ENCODE assay signal across 18 mouse cellular contexts in genomic region chr16:41941591-41942315, GRCm38 (mm10).
A peak's percentile ranks its signal among the peaks of the same experiment; 100 is the strongest.
DNase-seq lines count a peak whose midpoint lies in the region; ATAC-seq and TF ChIP-seq lines count a peak whose summit lies in the region.
"Had no signal": no experiment of that assay in that cellular context is flagged by ENCODE, and none has a peak within 500 bp of the region (broad histone marks: within the 10 kb centered on the region; RNA-seq: fewer than 3 reads in every experiment).

No protein-coding gene starts in this region.

- no peak overlapping the region for H3K9ac ChIP-seq in heart, embryonic 11.5 days (ENCODE audit: low read depth, low read length)
- H3K9ac ChIP-seq: embryonic facial prominence, embryonic 13.5 days; forebrain, embryonic 12.5 days; forebrain, postnatal 0 days; heart, embryonic 12.5 days; hindbrain, embryonic 14.5 days had no signal

- no peaks in the 10 kb centered on the region for H3K36me3 ChIP-seq in heart, embryonic 11.5 days (ENCODE audit: control insufficient read depth, insufficient read depth, low read length)
- H3K36me3 ChIP-seq: embryonic facial prominence, embryonic 13.5 days; forebrain, embryonic 12.5 days; heart, embryonic 12.5 days; hindbrain, embryonic 10.5 days had no signal

- no peak overlapping the region for H3K4me2 ChIP-seq in heart, embryonic 11.5 days
- H3K4me2 ChIP-seq: embryonic facial prominence, embryonic 13.5 days; forebrain, embryonic 12.5 days; heart, embryonic 12.5 days; hindbrain, embryonic 14.5 days had no signal

- no peak for DNase-seq in layer of hippocampus, adult 2 months (ENCODE audit: low spot score in 2 of 2)
- DNase-seq in layer of hippocampus, adult 11-12 months (ENCODE audit: low spot score): no peak
- peak; percentile 75 to 86 for DNase-seq in cerebellum, adult 18-20 months
- DNase-seq in cerebellum, adult 9-11 months: peak; percentile 90
- peak; percentile 51 to 73 for DNase-seq in cerebellum, postnatal 36 days
- DNase-seq in gastrocnemius, adult 8-10 months (ENCODE audit: low spot score in 2 of 2): no peak
- DNase-seq in spleen, postnatal 36 days (ENCODE audit: low spot score in 2 of 2): no peak
- DNase-seq: adrenal gland, postnatal 10 days; forebrain, postnatal 0 days; gastrocnemius, adult 2 months; kidney, adult 2 months had no signal

- peak overlapping the region; percentile 25; the same call in 1 of the 2 replicates for H3K27ac ChIP-seq in layer of hippocampus, adult 2 months
- no peak overlapping the region for H3K27ac ChIP-seq in heart, embryonic 11.5 days (ENCODE audit: low read depth, low read length)
- H3K27ac ChIP-seq: embryonic facial prominence, embryonic 13.5 days; forebrain, embryonic 12.5 days; gastrocnemius, adult 2 months; hindbrain, embryonic 10.5 days; hindbrain, embryonic 14.5 days had no signal

- H3K9me3 ChIP-seq in heart, embryonic 11.5 days (replicated peaks; ENCODE audit: control insufficient read depth, low read length): no peaks in the 10 kb centered on the region
- H3K9me3 ChIP-seq: embryonic facial prominence, embryonic 13.5 days; forebrain, embryonic 12.5 days; heart, embryonic 12.5 days; hindbrain, embryonic 10.5 days had no signal

- 78% methylated on average over 7 of the region's 7 CpGs for WGBS in heart, embryonic 11.5 days (ENCODE audit: insufficient replicate concordance)

- no peaks in the 10 kb centered on the region for H3K27me3 ChIP-seq in heart, embryonic 11.5 days (ENCODE audit: control insufficient read depth, insufficient read depth, low read length)
- H3K27me3 ChIP-seq: embryonic facial prominence, embryonic 13.5 days; forebrain, embryonic 12.5 days; heart, embryonic 12.5 days had no signal

- no peak for TF ChIP-seq CTCF in layer of hippocampus, adult 2 months (conservative IDR thresholded peaks at IDR 0.05)

- ATAC-seq in heart, embryonic 11.5 days (replicated peaks; ENCODE audit: insufficient number of reproducible peaks, low FRiP score, low TSS enrichment): no peak
- ATAC-seq: forebrain, postnatal 0 days; intestine, embryonic 16.5 days had no signal

- no peak overlapping the region for H3K4me3 ChIP-seq in layer of hippocampus, adult 2 months
- H3K4me3 ChIP-seq in heart, embryonic 11.5 days (ENCODE audit: low read depth, low read length): no peak overlapping the region
- H3K4me3 ChIP-seq: embryonic facial prominence, embryonic 13.5 days; forebrain, embryonic 12.5 days; gastrocnemius, adult 2 months; heart, embryonic 12.5 days; hindbrain, embryonic 10.5 days had no signal

- 0 out of 2 replicates have a peak, but pooled peaks cover 3% of the 10 kb centered on the region for H3K4me1 ChIP-seq in heart, embryonic 11.5 days (ENCODE audit: control insufficient read depth, insufficient read depth, low read length)
- H3K4me1 ChIP-seq: embryonic facial prominence, embryonic 13.5 days; forebrain, embryonic 12.5 days; hindbrain, embryonic 10.5 days had no signal

Comparison
In these comparisons a context has a peak if more than half of its experiments do, and no peak if none do; other contexts are left out.
1. DNase-seq: peak in cerebellum, adult 18-20 months (2 of 2), cerebellum, adult 9-11 months (single experiment) and cerebellum, postnatal 36 days (2 of 2); none in layer of hippocampus, adult 2 months (0 of 2), layer of hippocampus, adult 11-12 months (single experiment), gastrocnemius, adult 8-10 months (0 of 2) and spleen, postnatal 36 days (0 of 2).